Mouse (Mus musculus) hindbrain, embryonic 16.5 days (tissue): ENCODE results near the gene Asic3. TPM values are rescaled to one million over a fixed set of nuclear protein-coding genes. Genes with fewer than 3 reads are reported as not detected.

ENCODE experiments used
- ATAC-seq: fragments of 200-750 bp; cut with Nextera tagmentation; 2 replicates; pipeline ENCODE4 v1.8.0; 2017; ENCODE audit warnings: moderate TSS enrichment, moderate library complexity
- H3K27ac ChIP-seq: fragments of 300-500 bp; sonication (generic); 2 replicates; pipeline ENCODE4 v1.5.1; 2014; ENCODE audit warnings: low read depth, mild to moderate bottlenecking, control low read depth, low read length, moderate library complexity
- H3K27me3 ChIP-seq: fragments of 300-500 bp; sonication (generic); replicated peaks from 2 replicates; pipeline ENCODE4 v1.6.1; 2014; ENCODE audit warnings: low read length; ENCODE audit not compliant: control insufficient read depth, insufficient read depth
- H3K36me3 ChIP-seq: fragments of 300-500 bp; sonication (generic); 2 replicates; pipeline ENCODE4 v1.6.1; 2014; ENCODE audit warnings: mild to moderate bottlenecking, low read length, moderate library complexity, mixed read lengths; ENCODE audit not compliant: control insufficient read depth, insufficient read depth
- H3K4me1 ChIP-seq: fragments of 300-500 bp; sonication (generic); 2 replicates; pipeline ENCODE4 v1.6.1; 2014; ENCODE audit warnings: low read depth, low read length; ENCODE audit not compliant: control insufficient read depth, insufficient read depth
- H3K4me2 ChIP-seq: fragments of 300-500 bp; sonication (generic); 2 replicates; pipeline ENCODE4 v1.6.1; 2014; ENCODE audit warnings: mild to moderate bottlenecking, low read length, control low read depth, moderate library complexity
- H3K4me3 ChIP-seq: fragments of 300-500 bp; sonication (generic); 2 replicates; pipeline ENCODE4 v1.5.1; 2014; ENCODE audit warnings: mild to moderate bottlenecking, low read length, control low read depth, moderate library complexity
- H3K9ac ChIP-seq: fragments of 300-500 bp; sonication (generic); 2 replicates; pipeline ENCODE4 v1.6.1; 2014; ENCODE audit warnings: low read depth, mild to moderate bottlenecking, control low read depth, low read length, moderate library complexity
- H3K9me3 ChIP-seq: fragments of 300-500 bp; sonication (generic); 2 replicates; pipeline ENCODE4 v1.6.1; 2014; ENCODE audit warnings: mild to moderate bottlenecking, low read length, moderate library complexity; ENCODE audit not compliant: control insufficient read depth
- WGBS: fragments of 180-500 bp; shearing (Covaris S2); extraction: QIAGEN DNeasy Blood & Tissue Kit; methylation state at CpG from one replicate; pipeline ENCODE4 v1.1.7; 2014; 5-methylcytosine and 5-hydroxymethylcytosine counted together
- polyA plus RNA-seq: library from polyadenylated mRNA; unstranded; fragments of >200 nt; fragmentation: Nextera tagmentation; extraction: Ambion mirVana; gene quantifications from 2 replicates; pipeline ENCODE4 v1.2.1, GENCODE M21; 2015

Gene Asic3
- 0.85 and 1.0 TPM in 2 replicates for polyA plus RNA-seq

DNA sequence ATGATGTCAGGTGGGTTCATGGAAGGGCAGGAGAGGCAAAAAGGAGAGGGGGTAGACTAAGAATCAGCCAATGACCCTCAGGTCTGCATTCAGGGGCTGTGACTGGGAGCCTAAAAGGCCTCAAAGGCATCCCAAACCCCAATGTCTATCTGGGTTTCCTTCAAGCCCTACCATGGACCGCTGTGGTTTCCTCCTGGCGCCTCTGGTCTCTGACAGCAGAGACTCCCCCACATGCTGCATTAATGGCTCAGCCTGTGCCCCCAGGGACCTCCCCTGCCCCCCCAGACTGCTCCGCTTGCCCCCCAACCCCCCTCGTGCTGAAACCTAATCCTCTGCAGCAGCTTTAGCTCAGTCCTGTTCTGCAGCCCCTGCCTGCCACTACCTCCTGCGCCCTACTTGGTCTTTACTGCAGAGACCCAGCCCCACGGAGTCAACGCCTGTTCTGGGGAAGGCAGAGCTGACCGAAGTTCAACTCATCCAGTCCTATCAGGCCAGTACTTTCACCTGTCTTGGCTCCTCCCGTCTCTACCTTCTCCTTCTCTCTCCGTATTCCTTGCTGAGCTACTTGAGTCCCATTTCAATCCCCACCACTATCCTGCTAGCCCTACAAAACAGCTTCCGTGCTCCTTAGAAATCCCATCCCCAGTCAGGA is at the start of gene Asic3:
TSS of gene Asic3 (plus strand) at position 351 of the 652 bp plus-strand sequence.
- no peak for ATAC-seq
- H3K36me3 ChIP-seq = peaks cover 4% of the 10 kb centered on the region
- H3K4me1 ChIP-seq = peaks cover 7% of the 10 kb centered on the region
- H3K9me3 ChIP-seq = no peaks in the 10 kb centered on the region
- H3K4me3 ChIP-seq = no peak within 1 kb of the TSS
- WGBS = 58% methylated on average over 9 of the region's 11 CpGs
- no peak within 1 kb of the TSS for H3K9ac ChIP-seq
- no peaks in the 10 kb centered on the region for H3K27me3 ChIP-seq
- no peak within 1 kb of the TSS for H3K4me2 ChIP-seq
- H3K27ac ChIP-seq = no peak within 1 kb of the TSS

DNA sequence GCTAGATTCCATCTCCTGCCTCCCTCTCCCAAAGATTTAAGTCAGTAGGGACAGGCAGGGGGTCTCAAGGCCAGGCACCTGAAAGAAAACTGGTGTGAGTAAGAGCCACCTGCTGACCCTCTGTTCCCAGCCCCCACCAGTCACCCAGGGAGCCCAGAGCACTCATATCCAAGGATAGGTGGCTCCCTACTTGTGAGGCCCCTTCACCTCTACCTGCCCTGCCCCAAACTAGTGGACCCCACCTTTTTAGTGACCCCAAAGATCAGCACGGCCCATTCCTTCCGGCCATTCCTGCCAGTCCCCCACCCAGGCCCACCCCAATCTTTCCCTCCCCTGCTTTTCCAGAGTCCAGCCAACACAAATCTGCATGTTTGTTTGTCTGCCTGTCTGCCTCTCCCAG is 49.7 kb upstream of the Asic3 start:
- H3K4me3 ChIP-seq = no peak overlapping the region
- H3K4me1 ChIP-seq = 0 out of 2 replicates have a peak, but pooled peaks cover 3% of the 10 kb centered on the region
- no peak overlapping the region for H3K9ac ChIP-seq
- H3K27me3 ChIP-seq = no peaks in the 10 kb centered on the region
- no peak overlapping the region for H3K4me2 ChIP-seq
- H3K27ac ChIP-seq = no peak overlapping the region
- H3K9me3 ChIP-seq = no peaks in the 10 kb centered on the region
- 84% methylated on average over 2 of the region's 2 CpGs for WGBS
- no peak for ATAC-seq
- no peaks in the 10 kb centered on the region for H3K36me3 ChIP-seq

DNA sequence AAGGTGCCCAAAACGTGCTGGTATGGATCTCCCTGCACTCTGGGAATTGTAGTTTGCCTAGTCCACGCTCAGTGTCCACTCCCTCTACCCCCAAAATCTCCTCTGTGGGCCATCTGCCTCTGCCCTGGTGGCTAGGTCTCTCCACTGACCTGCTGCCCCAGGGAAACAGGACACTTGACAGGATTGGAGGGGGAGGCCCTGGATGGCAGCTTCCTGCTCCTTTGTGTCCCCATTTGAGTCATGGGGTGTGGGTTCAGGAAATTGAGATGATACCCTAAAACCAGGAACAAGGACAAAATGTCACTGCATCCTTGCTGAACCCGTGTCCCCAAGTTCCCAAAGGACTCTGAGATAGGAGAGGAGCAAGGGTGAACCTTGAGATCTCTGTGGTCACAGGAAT is 49.1 kb upstream of the Asic3 start:
- ATAC-seq = no peak
- no peaks in the 10 kb centered on the region for H3K27me3 ChIP-seq
- H3K4me3 ChIP-seq = no peak overlapping the region
- WGBS = 63% methylated on average over 3 of the region's 3 CpGs
- no peaks in the 10 kb centered on the region for H3K36me3 ChIP-seq
- H3K9me3 ChIP-seq = no peaks in the 10 kb centered on the region
- 0 out of 2 replicates have a peak, but pooled peaks cover 3% of the 10 kb centered on the region for H3K4me1 ChIP-seq
- H3K9ac ChIP-seq = no peak overlapping the region
- H3K4me2 ChIP-seq = no peak overlapping the region
- H3K27ac ChIP-seq = no peak overlapping the region

DNA sequence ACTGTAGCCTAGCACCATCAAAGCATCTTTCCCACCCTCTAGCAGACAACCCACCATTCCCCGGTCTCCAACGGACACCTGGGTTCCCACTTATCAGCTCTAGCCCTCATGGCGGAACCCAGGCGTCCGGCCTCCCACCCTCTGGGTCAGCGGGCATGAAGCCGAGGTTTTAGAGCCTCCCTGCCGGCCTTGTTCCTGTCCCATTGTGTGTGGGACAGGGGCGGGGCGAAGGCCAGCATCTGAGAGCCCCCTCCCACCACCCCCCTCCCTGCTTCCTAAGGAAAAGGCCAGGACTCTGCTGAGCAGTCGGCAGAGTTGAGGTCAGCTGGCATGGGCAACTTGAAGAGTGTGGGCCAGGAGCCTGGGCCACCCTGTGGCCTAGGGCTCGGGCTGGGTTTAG is 48.7 kb upstream of the Asic3 start, which contains the start of gene Nos3:
TSS of gene Nos3 (plus strand) at position 303 of the 400 bp plus-strand sequence.
- 36% methylated on average over 12 of the region's 12 CpGs for WGBS
- no peak within 1 kb of the TSS for H3K9ac ChIP-seq
- peak within 1 kb of the TSS; percentile 15; the same call in 1 of the 2 replicates for H3K27ac ChIP-seq
- H3K4me2 ChIP-seq = no peak within 1 kb of the TSS
- H3K27me3 ChIP-seq = no peaks in the 10 kb centered on the region
- no peaks in the 10 kb centered on the region for H3K9me3 ChIP-seq
- no peaks in the 10 kb centered on the region for H3K36me3 ChIP-seq
- 0 out of 2 replicates have a peak, but pooled peaks cover 3% of the 10 kb centered on the region for H3K4me1 ChIP-seq
- ATAC-seq = no peak
- H3K4me3 ChIP-seq = peak within 1 kb of the TSS; percentile 13; the same call in 1 of the 2 replicates

DNA sequence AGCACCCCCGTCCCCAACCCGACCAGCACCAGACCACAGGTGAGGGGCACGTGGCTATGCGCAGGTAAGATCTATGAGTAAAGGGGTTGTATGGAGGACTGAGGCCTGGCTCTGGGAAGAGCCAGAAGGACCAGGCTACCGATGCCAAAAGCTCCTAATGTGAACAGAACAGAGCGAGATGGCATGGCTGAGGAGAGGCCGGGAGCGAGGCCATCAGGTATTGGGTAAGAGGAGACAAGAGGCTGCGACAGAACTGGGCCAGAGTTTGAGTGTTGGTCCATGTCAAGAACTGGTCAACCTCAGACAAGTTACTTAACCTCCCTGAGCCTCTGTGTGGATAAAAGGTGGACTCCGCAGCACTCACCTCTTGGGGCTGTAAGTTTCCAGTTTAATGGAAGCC is 48.2 kb upstream of the Asic3 start:
- WGBS = 85% methylated on average over 10 of the region's 10 CpGs
- Histone ChIP-seq H3K36me3 (no peaks in the 10 kb centered on the region), H3K4me2 (no peak overlapping the region), H3K9me3 (no peaks in the 10 kb centered on the region), H3K27ac (peak overlapping the region; percentile 15; the same call in 1 of the 2 replicates), H3K4me1 (0 out of 2 replicates have a peak, but pooled peaks cover 3% of the 10 kb centered on the region), H3K4me3 (peak overlapping the region; percentile 13; the same call in 1 of the 2 replicates), H3K27me3 (no peaks in the 10 kb centered on the region), H3K9ac (no peak overlapping the region)
- ATAC-seq = no peak

DNA sequence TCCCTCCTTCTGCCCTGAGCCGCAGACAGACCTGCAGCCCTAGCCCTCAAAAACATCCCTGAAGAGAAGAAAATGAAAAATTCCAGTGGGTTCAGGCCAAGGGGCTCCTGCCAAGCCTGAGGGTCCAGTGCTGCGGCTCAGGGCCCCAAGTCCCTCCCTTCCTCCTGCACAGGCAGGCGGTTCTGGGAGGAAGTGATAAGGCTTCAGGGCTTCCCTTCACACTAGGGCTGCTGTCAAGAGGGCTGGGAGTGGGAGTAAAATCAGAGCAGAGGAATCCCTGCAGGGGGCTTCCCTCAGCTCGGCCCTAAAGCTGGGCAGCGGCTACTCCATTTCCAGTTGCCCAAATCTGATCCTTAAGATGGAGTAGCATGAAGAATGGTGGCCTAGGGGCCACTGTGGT is 47.7 kb upstream of the Asic3 start:
- no peaks in the 10 kb centered on the region for H3K27me3 ChIP-seq
- 0 out of 2 replicates have a peak, but pooled peaks cover 2% of the 10 kb centered on the region for H3K4me1 ChIP-seq
- ATAC-seq = no peak
- no peak overlapping the region for H3K4me3 ChIP-seq
- H3K27ac ChIP-seq = no peak overlapping the region
- H3K9me3 ChIP-seq = no peaks in the 10 kb centered on the region
- H3K9ac ChIP-seq = no peak overlapping the region
- no peaks in the 10 kb centered on the region for H3K36me3 ChIP-seq
- 47% methylated on average over 5 of the region's 5 CpGs for WGBS
- H3K4me2 ChIP-seq = no peak overlapping the region

DNA sequence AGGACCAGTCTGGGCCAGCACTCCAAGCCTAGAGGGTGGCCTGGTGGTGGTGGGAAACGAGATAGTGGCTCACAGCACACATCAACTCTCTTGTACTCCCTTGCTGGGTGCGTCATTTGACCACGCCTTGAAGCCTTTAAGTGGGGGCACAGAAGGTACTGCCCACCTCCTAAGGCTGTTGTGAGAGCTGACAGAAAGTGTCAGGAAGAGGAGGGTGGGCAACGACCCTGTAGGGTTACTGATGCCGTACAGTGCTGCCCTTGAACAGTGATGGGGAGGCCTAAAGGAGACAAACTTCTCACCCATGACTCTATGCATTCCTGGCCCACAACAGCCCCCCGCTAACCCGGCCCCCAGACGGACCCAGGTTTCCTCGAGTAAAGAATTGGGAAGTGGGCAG is 46.8 kb upstream of the Asic3 start:
- 0 out of 2 replicates have a peak overlapping the region, but pooled peaks have one; percentile 11 for H3K4me2 ChIP-seq
- no peaks in the 10 kb centered on the region for H3K4me1 ChIP-seq
- no peak overlapping the region for H3K4me3 ChIP-seq
- H3K9me3 ChIP-seq = no peaks in the 10 kb centered on the region
- H3K9ac ChIP-seq = no peak overlapping the region
- ATAC-seq = no peak
- no peaks in the 10 kb centered on the region for H3K27me3 ChIP-seq
- no peaks in the 10 kb centered on the region for H3K36me3 ChIP-seq
- H3K27ac ChIP-seq = no peak overlapping the region
- WGBS = 85% methylated on average over 9 of the region's 9 CpGs

DNA sequence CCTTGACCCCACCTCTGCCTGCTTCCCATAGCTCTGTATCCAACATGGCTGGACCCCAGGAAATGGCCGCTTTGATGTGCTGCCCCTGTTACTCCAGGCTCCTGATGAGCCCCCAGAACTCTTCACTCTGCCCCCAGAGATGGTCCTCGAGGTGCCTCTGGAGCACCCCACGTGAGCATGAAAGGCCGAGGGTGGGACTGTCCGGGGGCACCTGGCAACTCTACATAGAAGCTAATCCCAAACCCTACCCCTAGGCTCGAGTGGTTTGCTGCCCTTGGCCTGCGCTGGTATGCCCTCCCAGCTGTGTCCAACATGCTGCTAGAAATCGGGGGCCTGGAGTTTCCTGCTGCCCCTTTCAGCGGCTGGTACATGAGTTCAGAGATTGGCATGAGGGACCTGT is 43.4 kb upstream of the Asic3 start:
- WGBS = 74% methylated on average over 9 of the region's 9 CpGs
- Histone ChIP-seq H3K9ac (no peak overlapping the region), H3K36me3 (no peaks in the 10 kb centered on the region), H3K27ac (no peak overlapping the region), H3K4me2 (no peak overlapping the region), H3K4me1 (no peaks in the 10 kb centered on the region), H3K27me3 (no peaks in the 10 kb centered on the region), H3K4me3 (no peak overlapping the region), H3K9me3 (no peaks in the 10 kb centered on the region)
- ATAC-seq = no peak

DNA sequence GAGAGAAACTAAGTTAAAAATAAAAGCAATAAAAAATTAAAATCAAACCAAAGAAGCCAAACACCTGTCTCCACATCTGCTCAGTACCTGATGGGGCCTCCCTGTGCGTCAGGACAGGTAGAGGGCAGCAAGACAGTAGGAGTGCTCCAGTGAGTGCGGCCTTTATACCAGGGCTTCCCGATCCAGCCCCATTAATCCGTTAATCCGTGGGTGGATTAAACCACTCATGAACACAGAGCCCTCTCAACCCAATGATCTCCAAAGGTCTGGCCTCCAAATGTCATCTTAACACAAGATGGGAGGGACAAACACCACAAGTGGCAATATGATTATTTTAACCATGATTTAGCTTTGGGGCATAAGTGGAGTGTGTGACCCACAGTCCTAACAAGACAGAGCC is 39.4 kb upstream of the Asic3 start:
- H3K36me3 ChIP-seq = no peaks in the 10 kb centered on the region
- 79% methylated on average over 5 of the region's 5 CpGs for WGBS
- H3K27me3 ChIP-seq = no peaks in the 10 kb centered on the region
- H3K27ac ChIP-seq = no peak overlapping the region
- H3K9ac ChIP-seq = no peak overlapping the region
- H3K4me3 ChIP-seq = no peak overlapping the region
- H3K4me1 ChIP-seq = no peaks in the 10 kb centered on the region
- no peak overlapping the region for H3K4me2 ChIP-seq
- no peaks in the 10 kb centered on the region for H3K9me3 ChIP-seq
- no peak for ATAC-seq
